Mouse (Mus musculus): ENCODE measurements around the gene Cnpy2. TPM values are rescaled to one million over a fixed set of nuclear protein-coding genes. Genes with fewer than 3 reads are reported as not detected.
"Not testable (repeated sequence)": the region's sequence is repeated elsewhere in the genome, so short reads cannot be mapped to it uniquely, and the experiment has no call there.

Gene Cnpy2
- polyA plus RNA-seq (2012; rRNA removed), result 96.7 and 103 TPM in 2 replicates

DNA sequence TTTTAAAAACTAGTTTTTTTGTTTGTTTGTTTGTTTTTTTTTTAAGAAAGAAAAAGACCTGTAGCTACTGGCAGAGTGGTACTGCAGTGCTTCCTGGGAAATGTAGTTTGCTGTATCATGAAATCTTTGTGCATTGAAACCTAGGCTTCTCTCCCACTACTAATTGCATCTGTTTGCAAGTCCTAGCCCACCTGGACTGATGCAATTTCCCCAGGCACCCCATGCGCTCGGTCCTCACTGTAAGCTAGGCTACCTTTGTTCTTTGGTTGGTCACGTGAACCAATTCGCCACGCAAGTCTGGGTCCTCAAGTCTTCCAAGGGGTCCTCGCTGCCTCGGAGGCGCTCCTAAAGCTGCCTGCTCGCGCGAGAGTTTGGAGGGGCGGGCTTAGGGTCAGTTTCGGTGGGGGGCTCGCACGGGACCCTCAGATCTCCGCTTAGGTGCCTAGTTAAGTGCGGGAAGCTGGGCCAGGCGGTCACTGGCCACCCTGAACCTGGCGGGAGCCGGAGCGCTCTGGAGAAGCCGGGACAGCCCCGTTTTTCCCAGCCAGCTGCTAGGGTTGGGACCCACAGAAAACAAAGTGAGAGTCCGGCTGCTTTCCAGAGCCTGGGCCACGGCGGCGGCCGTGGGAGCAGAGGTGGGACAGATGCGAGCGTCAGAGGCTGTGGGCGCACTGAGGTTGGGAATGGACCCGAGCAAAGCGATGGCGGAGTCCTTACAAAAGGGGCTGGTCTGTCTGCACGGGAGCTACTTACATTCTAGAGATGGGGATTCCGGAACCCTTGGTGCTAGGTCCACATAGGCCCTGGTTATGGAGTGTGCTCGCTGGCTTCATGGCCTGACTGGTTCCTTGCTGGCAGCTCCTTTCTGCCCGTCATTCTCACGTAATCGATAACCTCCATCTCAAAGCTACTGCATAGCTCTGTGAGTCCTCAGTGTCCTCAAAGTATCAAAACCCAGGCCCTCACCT, at the start of gene Cnpy2:
Gene Cnpy2 (plus strand): TSS at position 319 of the 968 bp plus-strand sequence.
- DNase-seq (ENCODE audit: low read depth), result no peak

DNA sequence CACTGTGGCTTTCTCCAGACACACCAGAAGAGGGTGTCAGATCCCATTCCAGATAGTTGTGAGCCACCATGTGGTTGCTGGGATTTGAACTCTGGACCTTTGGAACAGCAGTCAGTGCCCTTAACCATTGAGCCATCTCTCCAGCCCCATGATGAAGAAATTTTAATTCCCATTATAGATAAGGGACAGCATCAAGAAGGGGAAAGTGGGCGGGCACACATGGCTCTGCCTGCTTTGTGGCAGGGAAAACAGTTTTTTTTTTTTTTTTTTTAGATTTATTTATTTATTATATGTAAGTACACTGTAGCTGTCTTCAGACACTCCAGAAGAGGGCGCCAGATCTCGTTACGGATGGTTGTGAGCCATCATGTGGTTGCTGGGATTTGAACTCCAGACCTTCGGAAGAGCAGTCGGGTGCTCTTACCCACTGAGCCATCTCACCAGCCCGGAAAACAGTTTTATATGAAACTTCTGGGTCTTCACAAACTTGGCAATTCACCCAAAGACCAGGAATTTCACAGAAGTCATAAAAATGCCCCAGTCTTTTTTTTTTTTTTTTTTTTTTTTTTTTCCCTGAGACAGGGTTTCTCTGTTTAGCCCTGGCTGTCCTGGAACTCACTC, 49.3 kb upstream of the Cnpy2 start:
- DNase-seq (ENCODE audit: low read depth), result not testable (repeated sequence)

DNA sequence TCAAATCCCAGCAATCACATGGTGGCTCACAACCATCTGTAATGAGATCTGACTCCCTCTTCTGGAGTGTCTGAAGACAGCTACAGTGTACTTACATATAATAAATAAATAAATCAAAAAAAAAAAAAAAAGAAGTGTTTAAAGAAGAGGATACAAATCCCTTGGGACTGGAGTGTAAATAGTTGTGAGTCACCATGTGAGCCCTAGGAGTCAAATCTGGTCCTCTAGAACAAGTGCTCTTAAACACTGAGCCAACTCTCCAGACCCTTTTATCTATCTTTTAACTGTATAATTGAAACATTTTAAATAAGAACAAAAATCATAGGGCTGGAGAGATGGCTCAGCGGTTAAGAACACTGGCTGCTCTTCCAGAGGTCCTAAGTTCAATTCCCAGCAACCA, 46.9 kb upstream of the Cnpy2 start:
- DNase-seq (ENCODE audit: low read depth), result not testable (repeated sequence)

DNA sequence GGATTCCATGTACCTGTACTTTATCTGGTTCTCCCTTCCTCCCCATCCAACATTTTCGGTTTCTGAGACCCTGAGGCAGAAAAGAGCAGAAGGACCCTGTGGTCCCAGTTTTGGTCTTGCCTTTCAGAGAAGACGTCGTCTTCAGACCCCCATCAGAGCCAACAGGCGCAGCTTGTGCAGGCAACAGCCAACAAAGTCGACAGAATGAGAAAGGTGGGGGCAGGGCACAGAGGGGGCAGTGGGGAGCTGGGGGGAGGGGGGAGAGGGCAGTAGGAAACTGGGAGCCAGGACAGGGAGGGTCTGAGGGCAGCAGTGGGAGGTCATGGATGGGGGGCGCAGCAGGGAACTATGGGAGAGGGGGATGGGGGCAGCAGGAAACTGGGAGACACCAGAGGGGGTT, 44.1 kb upstream of the Cnpy2 start:
- DNase-seq (ENCODE audit: low read depth), result no peak

DNA sequence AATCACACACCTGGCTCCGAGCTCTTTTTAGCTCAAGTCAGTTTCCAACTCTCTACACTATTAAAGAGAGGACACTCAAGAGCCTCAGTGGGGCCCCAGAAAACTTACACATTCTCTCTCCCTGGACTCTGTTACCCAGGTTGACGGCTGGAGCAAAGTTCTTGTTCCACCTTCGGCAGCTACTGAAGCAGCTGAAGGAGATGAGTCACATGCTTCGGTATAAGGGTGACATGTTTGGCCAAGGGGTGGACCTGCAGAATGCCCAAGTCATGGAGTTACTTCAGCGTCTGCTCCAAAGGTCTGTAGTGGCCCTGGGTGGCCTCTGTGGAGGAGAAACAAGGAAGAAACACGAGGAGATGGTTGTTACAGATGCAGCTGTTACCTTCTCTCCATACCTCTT, 41.3 kb upstream of the Cnpy2 start:
- no peak for DNase-seq (ENCODE audit: low read depth)

DNA sequence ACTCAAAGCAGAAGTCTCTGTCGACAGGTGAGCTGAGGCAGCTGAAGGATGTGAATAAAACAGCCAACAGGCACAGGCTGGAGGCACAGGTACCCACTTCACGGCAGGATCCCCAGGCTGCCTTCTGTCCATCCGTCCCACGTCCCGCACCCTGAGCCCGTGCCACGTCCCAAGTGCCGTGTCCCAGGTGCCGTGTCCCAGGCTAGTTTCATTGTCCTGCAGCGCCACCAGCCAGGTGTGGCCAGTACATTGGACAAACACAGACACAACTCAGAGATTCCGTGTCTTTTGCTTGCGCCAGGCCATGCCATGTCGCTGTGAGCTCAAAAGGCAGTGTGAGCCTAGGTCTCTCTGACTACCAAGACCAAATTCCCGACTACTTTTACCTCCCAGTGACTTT, 40.6 kb upstream of the Cnpy2 start:
- DNase-seq (ENCODE audit: low read depth), result no peak

DNA sequence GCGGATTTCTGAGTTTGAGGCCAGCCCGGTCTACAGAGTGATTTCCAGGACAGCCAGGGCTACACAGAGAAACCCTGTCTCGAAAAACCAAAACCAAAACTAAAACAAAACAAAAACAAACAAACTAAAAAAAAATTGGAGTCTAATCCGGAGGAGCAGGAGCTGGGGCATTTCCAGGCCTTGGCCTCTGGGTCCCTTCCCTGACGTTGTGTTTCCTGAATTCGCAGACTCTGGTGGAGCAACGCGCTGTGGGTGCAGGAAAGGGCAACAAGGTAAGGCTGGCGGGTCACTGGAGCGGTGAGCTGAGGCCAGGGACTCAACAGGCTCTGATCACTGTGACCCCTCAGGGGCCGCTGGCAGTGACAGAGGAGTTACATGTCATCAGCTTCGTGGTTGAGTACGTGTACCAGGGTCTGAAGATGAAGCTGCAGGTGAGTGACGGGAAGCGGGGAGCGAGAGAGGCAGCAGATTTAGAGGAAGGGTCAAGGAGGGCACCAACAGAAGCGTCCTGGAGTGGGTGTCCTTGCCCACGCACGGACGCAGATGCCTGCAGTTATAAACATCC, 39.3 kb upstream of the Cnpy2 start:
- no peak for DNase-seq (ENCODE audit: low read depth)

DNA sequence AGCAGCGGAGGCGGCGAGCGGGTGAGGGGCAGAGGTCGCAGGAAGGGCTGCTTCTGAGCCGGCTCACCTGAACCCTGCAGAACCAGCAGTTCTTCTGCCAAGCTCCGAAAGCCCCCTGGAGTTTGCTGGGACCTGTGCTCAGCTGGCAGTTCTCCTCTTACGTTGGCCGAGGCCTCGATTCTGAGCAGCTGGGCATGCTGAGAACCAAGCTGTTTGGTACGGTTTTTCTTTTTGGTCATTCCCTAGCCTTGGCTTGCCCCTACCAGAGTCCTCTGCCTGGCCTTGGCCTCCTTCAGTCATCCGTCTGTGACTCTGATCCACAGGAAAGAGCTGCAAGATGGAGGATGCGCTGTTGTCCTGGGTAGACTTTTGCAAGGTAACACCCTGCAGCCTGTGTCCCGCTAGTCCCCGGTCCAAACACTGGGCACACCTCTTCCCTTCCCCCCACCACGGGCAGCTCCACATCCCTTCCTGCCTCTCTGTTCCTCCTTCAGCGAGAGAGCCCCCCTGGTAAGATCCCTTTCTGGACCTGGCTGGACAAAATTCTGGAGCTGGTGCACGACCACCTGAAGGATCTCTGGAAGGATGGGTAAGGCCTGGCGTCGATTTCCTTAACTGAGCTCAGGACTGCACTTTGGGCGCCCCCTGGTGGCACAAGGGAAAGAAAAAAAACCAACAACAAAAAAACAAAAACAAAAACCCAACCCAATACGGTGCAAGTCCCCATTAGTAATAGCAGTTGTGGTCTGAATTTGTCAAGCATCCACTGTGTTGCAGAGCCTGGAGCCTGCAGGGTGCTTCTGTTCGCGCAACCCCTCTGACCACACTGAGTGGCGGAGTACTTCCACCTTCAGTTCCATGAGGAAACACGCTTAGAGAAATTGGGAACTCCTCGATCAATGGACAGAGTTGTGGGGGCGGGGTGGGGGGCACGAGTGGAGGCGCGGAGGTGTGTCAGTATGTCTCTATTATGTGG, 38.4 kb upstream of the Cnpy2 start:
- no peak for DNase-seq (ENCODE audit: low read depth)

DNA sequence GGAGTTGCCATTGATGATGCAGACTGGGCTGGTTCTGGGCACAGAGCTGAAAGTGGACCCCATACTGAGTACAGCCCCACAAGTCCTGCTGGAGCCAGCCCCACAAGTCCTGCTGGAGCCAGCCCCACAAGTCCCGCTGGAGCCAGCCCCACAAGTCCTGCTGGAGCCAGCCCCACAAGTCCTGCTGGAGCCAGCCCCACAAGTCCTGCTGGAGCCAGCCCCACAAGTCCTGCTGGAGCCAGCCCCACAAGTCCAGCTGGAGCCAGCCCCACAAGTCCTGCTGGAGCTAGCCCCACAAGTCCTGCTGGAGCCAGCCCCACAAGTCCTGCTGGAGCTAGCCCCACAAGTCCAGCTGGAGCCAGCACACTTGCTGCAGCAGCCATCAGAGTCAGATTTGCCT, 31.7 kb upstream of the Cnpy2 start:
- DNase-seq (ENCODE audit: low read depth), result not testable (repeated sequence)

DNA sequence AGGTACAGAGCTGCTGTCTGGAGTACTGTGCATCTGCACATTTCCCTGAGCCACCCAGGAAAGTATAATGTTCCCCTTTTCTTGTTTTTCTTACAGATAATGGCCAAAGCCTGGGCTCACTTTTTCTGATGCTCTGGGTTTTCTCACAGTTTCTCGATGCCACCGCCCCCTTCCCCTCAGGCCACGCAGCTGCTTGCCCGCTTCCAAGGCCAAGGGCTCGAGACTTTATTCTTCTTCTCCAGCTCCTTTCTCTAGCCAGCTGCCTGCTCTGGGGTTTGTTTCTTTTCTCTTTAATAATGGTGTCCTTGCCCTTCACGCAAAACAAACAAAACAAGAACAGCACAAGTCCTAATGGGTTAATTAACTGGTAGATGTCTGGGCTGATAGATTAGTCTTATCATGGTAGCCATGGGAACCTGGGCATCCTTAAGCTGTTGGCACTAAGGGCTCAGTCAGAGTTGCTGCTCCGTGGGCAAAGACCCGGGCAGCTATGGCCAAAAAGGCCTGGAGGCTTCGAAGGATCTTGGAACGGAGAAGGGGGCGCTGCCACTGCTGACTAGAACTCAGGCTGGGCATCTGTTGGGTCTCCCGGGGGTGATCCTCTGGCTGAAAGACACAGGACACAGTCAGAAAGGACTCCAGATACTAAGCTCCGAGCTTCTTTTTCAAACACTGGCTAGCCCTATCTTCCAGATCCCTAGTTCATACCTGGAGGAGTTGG, 25.7 kb upstream of the Cnpy2 start:
- DNase-seq (ENCODE audit: low read depth), result no peak

DNA sequence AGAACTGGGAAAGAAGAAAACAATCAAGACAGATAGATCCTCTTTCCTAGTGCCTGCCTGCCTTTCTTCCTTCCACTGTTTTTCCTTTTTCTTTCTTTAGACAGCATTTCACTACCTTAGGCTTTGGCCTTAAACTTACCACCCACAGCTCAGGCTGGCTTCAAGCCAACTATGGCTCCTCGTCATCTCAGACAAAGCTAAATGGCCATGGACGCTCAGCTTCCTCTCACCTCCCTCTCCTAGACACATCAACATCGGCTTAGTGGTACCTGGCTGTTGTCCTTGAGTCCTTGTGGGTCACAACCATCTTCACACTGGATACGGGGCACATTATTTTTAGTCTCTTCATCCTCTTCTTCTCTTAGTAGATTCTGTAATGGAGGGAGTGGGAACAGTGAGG, 25.0 kb upstream of the Cnpy2 start:
- no peak for DNase-seq (ENCODE audit: low read depth)

DNA sequence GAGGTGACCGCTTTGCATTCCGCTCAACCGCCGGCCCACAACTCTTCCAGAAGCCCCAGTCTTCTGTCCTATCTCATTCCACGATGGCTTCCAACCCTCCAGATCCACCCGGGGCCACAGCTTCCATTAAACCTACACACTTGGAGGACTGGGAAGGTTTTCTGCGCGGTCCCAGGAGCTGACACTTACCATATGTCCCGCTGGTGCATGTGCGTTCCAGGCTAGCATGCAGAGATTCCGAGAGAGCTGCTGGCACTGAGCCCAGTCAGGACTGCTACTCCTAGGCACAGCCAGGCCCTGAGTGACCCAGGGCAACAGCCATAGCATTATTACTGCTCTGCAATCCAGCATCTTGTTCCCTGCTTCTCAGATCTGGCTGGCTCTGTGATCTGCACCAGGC, 24.6 kb upstream of the Cnpy2 start:
- DNase-seq (ENCODE audit: low read depth), result no peak

DNA sequence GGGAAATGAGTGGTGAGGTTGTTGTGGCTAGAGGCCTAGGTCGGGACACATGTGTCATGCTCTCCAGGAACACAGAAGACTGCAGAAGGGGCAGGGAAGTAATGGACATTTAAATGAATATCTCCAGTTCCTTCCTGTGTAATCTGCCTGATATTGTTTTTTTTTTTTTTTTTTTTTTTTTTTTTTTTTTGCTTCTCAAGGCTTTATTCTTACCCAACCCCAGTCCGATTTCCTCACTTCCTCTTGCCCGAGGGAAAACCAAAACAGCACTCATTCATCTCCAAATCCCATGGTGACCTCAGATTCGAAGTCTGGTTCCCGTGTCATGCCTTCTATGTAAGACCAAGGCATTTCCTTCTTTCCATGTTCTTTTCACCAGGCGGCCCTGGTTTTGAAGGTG, 24.0 kb upstream of the Cnpy2 start:
- peak; percentile 41 for DNase-seq (ENCODE audit: low read depth)

DNA sequence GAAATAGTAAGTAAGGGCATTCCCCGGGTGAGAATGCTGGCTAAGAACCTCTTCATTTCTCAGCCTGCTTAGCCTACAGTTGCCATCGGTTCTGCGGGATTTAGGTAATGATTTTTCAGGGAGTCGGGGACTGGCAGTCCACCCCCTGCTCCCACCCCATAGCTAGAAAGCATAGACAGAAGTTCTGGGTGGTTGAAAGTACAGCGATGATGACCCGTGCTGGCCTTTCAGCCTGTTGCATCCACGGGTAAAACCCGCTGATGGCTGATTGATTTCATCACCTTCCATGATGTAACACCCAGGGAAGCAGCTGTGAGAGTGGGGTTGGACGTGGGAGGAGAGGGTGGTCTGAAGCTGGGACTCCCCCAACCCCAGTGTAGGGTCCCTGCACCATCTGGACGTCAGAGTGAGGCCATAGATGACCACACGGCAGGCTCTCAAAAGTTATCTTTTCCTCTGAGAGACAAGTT, 23.5 kb upstream of the Cnpy2 start, which contains the start of gene Il23a:
Gene Il23a (minus strand): TSS at position 51 of the 470 bp plus-strand sequence.
- DNase-seq (ENCODE audit: low read depth), result no peak

DNA sequence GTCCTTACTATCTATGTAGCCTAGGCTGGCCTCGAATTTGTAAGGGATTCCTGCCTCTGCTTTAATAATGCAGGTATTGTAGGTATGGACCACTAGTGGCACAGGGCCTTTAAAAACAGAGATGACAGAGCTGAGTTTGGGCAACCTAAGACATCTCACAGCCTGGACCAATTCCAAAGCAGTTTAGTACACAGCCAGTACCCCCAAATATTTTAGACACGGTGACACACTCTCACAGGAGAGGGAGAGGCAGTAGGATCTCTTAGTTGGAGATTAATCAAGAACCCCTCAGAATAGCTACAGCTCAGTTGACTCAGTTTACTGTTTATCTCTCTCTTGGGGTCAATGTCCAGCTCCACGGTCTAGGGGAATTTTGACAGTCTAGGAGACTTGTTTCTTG, 19.9 kb upstream of the Cnpy2 start:
- DNase-seq (ENCODE audit: low read depth), result no peak

DNA sequence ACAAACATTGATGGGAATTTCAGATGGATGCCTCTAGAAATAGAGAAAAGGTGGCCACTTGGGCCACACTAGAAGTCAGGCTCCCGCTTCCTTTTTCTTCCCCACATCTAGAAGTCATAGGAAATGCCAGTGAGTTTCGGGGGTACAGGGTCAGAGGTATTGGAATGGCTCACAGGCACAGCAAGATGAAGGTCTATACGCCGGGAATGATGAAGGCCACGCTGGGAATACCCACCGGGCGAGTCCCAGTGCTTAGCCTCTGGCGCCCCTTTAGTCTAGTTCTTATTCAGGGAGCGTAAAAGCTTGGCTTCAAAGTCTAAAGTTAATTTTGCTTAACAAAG, 19.5 kb upstream of the Cnpy2 start:
- no peak for DNase-seq (ENCODE audit: low read depth)

DNA sequence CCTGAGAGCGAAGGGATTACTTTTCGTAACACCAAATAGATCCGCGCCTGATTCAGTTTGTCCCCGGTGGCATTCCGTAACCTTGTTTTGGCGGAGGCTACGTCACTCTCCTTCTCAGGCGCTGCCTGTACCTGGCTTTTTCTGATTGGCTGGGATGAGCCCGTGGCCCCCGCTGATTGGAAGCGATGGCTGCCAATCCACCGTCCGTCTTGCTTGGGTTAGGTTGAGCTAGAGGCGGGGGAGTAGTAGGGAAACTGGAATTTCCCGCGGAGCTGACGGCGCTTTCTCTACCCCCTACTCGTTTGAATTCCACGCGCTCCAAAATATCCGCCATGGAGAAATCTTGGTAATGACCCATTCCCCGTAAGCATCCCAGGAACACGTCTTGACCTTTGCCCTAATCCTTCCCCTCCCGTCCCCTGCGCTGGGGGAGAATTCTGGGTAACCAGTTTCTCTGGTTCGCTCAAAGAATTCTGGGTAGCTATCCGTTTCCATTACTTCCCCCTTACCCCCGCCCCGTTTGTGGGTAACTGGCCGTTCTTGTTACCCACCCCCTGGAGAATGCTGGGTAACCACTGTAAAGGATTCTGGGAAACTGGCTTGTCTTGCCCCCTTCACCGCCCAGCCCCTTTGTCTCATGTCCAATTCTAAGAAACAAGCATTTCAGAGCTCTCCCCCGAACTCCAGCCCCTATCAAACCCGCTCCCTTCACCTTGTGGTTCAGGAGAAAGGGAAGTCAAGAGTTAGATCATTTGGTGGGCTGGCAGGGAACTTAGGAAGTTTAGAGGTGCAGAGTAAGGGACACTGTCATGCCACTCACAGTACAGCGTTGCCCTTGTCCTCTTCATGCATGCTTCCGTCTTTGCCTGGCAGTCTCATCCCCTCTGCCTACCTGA, 18.9 kb upstream of the Cnpy2 start, which contains the start of gene Pan2:
Gene Pan2 (plus strand): TSS at position 210 of the 896 bp plus-strand sequence.
- DNase-seq (ENCODE audit: low read depth), result peak; percentile 98

DNA sequence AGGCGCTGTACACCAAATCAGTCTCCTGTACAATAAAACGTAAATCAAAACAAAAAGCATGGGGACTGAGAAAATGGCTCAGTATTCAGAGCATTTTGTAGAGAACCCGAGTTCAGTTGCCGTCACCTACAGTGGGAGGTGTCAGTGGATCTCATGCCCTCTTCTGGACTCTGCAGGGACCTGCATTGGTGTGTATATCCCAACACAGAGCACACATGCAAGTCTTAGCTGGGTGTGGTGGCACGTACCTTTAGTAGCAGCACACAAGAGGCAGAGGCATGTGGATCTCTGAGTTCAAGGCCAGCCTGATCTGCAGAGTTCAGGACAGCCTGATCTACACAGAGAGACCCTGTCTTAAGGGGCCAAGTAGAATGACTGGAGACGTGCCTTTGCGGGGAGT, 12.6 kb upstream of the Cnpy2 start:
- no peak for DNase-seq (ENCODE audit: low read depth)

DNA sequence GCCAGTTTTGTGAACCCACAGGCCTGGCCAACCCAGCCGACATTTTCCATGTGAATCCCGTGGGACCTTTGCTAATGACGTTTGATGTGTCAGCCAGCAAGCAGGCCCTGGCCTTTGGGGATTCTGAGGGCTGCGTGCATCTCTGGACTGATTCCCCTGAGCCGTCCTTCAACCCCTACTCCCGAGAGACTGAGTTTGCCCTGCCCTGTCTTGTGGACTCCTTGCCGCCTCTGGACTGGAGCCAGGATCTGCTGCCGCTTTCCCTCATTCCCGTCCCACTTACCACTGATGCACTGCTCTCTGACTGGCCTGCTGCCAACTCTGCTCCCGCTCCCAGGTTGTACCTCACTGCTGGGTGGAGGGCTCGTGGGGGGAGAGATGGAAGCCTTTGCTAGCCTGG, 12.1 kb upstream of the Cnpy2 start:
- no peak for DNase-seq (ENCODE audit: low read depth)

DNA sequence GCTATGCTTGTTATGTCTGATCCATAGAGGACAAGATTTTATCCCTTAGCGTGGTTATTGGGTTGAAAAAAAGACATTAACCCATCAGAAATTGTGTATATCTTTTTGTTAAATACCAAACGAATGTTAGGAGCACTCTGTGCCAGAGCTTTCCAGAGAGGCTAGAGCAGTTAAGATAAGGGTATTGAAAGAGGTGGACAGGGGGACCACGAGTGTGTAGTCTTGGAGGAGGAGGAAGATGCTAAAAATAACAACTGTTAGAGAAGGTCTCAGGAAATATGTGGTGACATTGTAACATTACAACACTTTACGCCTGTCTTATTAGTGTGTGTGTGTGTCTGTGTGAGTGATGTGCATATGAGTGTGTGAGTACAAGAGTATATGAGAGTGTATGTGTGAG, 11.4 kb upstream of the Cnpy2 start:
- DNase-seq (ENCODE audit: low read depth), result no peak
